Mouse (Mus musculus): ENCODE results near the gene Sertad1.

- TF ChIP-seq CTCF (IDR thresholded peaks at IDR 0.05; ENCODE audit: low read depth, low read length) (no peak), GATA1 (IDR thresholded peaks at IDR 0.05; ENCODE audit: borderline replicate concordance, low read length) (no peak)
Observed at GRCm38 (mm10) chr7:27479750-27480149, 7.0 kb upstream of the Sertad1 start.

Measured in G1E (cell line).